Mouse (Mus musculus) Muller cell, postnatal 12 days (primary cell): ENCODE results near the gene Gm10273.
A peak's percentile ranks its signal among the peaks of the same experiment; 100 is the strongest.

Experiments used
- DNase-seq: peaks from one replicate; pipeline ENCODE4 v3.0.0-alpha.2; 2015; ENCODE audit errors: inconsistent ontology term

The Gm10273 gene

DNA sequence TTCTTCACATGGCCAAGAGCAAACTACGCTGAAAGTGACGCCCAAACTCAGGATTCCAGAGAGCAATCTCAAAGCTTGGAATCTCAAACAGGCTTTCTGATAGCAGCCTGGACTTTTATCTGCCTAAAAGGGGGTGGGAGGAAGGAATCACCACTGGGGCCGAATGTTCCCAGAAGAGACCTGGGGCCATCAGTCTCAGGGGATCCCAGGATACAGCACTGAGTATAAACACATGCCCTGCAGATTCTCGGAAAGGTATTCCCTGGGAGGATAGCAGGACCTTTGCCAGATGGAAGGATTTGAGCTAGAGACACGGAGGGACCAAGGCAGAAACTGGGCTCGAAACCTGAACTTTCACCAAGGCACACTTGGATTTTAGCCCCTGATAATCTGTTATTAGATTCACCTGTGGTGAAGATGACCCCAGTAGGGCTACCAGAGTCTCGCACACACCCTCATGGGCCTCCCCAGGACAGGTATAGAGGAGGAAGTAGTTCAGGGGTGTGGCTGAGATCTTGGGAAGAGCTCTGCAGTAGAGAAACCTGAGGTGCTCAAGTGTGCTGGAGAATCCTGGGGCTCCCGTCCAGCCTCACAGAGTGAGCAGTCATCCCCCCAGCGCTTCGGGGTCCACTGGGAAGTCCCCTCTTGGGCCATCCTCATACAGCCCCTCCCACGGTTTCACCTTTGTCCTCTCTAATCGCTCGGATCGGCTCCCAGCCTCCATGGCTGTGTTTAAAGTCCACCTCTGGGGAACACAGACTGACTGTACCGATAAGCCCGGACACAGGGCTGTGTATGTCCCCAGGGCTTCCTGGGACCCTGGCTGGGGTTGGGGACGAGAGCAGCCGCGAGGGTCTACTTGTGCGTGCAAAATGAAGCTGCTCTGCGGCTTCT is 7.7 kb downstream of the Gm10273 start, which contains the start of gene Pla2g12b:
Gene Pla2g12b, plus strand, starts transcription at position 762 of the 894 bp plus-strand sequence.
- no peak for DNase-seq

DNA sequence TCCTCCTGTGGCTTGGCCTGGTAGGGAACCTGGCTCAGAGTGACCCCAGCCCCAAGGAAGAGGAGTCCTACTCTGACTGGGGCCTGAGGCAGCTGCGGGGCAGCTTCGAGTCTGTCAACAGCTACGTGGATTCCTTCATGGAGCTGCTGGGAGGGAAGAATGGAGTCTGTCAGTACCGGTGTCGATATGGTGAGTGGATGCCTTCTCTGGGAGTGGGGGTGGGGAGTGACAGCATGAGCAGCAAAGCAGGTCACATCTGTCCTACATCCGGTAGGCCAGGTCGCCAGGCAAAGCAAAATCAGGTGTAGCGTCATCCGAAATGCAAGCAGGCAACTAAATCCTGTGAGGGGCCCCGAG is 8.3 kb downstream of the Gm10273 start:
- no peak for DNase-seq

DNA sequence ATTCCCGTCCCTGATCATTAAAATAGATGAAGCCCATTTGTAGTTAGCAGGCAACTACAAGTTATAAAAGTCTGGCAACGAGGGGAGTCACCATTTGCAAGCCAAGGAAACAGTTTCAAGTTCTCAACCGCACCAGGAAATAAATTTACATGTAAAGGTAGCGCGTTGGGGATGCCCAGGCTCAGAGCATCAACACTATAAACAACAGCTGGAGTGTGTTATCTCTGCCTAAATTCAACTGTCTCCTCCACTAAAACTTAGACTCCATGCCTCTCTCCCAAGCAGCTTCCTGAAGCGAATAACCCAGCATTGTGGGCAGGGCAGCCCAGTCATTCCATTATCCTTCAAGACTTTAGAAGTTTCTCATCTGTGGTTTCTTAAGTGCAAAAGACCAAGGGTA is 13.1 kb downstream of the Gm10273 start:
- no peak for DNase-seq

- DNase-seq = no peak
Measured at GRCm38 (mm10) chr10:59410264-59410663, 14.8 kb downstream of the Gm10273 start.

DNA sequence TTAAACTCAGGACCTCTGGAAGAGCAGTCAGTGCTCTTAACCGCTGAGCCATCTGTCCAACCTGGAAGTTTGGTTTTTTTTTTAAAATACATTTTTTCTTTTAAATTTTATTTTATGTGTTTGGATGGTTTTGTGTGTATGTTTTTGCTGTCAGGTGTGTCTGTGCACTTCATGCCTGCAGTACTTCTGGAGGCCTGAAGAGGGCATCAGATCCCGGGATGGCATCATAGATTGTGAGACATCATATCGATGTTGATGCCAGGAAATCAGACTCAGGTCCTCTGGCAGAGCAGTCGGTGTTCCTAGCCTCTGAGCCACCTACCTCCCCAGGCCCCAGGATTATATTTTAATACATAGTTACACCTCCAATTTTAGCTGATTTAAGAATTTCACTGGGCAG is 18.3 kb downstream of the Gm10273 start:
- DNase-seq = no peak

GRCm38 (mm10) chr10:59416623-59417022 is 21.2 kb downstream of the Gm10273 start:
- DNase-seq = no peak

GRCm38 (mm10) chr10:59419516-59419915 is 24.1 kb downstream of the Gm10273 start:
- DNase-seq = no peak

DNA sequence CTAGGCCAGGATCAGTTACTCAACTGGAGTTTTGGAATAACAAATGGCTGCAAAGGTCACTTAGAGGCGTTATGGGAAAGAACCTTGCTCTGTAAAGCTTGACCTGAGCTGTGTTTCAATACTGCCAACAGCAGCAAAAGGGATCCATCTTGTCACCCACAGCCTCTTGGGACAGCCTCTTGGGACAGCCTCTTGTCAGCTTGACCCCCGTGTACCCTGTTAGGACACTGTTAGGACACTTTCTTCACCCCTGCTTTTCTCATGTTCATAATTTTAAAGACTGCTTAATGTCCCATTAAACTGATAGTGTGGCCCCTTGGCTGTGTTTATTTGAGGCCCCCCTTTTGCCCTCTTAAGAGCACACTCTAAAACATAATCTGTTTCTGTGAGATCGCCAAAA is 29.0 kb downstream of the Gm10273 start:
- no peak for DNase-seq

GRCm38 (mm10) chr10:59425369-59425768 is 29.9 kb downstream of the Gm10273 start:
- no peak for DNase-seq

DNA sequence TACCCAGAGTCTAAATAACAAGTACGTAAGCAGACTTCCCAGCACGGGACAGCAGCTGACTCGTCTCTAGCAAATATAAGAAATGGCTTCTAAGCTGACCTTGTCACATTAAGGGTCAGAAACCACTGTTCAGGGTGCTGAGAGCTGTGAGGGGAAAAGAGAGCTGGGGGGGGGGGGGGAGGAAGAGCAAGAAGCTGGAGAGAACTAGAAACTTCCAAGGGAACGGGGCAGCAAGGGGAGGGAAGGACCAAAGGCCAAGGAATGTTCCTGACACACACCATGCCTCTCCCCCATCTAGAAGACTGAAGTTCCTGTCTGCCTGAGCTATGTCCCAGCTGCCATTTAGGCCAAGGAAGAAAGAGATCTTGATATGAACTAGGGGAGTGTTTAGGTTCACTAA is 30.9 kb downstream of the Gm10273 start:
- no peak for DNase-seq

DNA sequence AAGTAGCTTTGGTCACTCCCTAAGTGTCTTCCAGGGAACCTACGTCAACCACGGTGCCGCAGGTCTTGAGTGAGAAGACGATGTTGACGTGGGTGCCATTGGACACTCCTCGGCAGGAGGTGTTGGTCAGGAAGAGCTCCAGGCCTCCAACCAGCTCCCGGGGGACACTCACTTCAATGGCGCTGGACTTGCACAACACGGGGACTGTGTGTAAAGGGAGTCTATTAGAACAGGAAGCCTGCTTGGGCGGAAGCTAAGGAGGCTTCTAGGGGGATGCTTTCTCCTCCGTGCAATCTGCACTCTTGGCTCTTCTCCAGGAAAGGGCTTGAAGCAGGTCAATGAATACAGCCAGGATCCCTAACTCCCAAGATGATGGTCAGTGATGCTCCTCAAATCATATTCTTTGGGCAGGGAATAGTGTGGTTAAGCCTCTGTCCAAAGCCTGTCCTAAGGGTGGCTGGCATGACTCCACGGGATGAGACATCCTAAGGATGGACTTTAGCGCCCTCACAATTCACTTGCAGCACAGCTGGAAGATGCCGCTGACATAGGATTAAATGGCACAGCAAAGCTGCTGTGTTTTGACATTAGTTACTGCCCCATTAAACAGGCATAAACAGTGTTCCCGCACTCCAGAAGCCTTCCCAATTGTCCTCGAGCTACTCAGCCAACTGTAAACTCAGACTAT is 34.2 kb downstream of the Gm10273 start:
- DNase-seq = peak; percentile 14

DNA sequence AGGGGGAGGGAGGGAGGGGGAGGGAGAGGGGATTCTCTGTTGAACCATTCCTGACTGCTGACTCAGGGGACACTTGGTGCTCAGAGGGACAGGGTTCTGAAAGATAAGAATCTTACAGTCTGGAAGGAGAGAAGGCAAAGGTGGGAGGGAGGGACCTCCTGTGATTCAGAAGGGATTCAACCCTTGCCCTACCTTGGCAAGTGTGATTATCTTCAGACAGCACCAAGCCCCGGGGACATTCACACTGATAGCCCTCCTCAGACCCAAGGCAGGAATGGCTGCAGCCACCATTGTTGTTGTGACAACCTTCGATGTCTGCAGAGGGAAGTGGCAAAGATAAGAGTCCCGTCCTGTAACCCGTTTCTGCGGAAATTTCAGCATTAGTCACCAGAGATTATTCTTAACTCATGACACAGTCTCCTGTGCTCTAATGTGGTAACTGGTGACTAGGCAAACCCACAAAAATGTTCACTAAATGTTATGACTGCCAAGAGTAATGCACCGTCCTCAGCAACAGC is 35.3 kb downstream of the Gm10273 start:
- DNase-seq = peak; percentile 75

GRCm38 (mm10) chr10:59435746-59436145 is 40.3 kb downstream of the Gm10273 start:
- no peak for DNase-seq

DNA sequence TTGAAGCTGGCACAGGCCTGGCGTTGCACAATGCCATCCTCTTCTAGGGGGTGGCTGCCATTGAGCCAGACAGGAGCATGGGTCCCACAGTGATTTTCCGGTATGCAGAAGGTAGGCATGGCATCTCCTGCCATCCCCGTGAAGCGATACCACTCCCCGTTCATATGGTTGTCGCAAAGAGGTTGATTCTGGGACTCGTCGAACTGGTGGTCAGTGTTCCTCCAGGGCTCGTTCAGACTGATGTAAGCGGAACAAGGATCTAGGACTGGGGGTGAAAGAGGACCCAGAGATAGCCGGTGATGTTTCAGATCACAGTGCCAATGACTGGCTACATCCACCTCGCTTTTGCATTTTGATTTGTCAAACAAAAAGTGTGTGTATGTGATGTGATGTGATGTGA is 43.2 kb downstream of the Gm10273 start:
- no peak for DNase-seq

DNA sequence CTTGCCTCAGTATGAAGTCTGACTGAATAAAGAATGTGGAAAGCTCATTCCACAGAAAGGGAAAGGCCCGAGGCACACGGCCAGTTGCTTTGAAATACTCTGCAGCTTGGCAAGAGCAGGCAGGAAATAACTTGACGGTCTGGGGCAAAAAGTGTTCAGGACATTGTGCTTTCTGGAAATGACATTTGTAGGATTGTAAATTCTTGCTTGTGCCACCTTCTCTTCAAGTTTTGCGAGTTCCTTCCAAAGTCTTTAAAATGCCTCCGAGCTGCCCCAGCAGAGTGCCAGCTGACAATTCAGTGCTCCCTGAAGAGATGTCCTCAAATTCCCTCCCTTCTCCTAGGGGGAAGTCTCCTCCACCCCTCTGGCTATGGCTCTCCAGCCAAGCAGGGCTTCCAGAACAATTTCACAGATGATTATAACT is 44.1 kb downstream of the Gm10273 start:
- peak; percentile 81 for DNase-seq

DNA sequence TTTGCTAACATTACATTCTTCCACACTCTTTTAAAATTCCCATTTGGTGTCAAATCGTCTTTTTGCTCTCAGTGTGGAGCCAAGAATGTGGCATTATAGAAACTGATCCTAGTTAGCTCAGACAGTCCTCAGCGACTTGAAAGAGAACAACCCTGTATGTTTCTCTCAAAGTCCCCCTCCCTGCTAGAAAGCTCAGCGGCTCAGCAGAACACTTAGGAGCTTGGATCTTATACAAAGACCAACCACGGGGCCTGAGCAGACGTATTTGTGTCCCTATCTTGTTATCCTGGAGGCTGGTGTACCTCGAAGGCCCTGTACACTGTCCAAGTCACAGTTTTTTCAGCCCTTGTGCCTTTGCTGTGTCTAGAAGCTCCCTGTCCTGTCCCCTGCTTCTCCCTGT is 44.7 kb downstream of the Gm10273 start:
- DNase-seq = no peak

DNA sequence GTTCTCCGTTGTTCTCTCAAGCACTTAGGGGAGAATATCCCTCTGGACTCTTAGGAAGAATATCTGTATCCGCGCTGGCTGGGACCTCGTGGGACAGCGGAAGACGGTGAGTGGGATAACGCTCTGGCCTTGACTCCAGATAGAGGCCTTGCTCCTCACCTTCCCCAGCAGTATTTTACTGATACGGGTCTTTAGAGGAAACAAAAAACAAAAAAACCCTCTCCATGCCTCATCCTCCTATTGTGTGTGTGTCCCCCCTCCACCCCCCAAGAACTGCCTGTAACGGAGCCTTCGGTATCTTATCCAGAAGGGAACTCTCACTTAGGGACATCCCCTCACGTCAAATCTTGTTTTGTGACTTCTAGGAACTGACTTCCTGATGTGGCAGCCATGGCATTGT is 46.3 kb downstream of the Gm10273 start, which contains the start of gene Oit3:
Gene Oit3, minus strand, starts transcription at position 44 of the 400 bp plus-strand sequence.
- DNase-seq = no peak

DNA sequence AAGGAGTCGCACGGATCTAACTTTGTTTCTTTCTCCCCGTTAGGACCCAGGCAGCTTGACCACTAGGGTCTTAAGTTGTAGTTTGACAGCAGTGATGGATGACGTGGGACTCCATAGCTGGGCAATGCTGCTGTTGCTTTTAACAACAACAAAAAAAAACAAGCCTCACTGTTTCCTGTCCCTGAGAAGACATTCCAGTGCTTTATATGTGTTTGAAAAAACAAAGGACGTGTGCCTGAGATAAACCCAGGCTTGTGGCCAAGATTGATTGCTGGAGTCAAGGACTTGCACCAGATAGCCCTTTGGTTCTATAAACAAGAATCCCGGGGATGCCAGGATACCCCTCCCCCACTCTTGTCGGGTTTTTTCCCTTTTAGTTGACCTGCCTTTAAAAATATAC is 47.8 kb downstream of the Gm10273 start:
- DNase-seq = no peak

- DNase-seq = no peak
Measured at GRCm38 (mm10) chr10:59444106-59444505, 48.7 kb downstream of the Gm10273 start.

- DNase-seq = no peak
Measured at GRCm38 (mm10) chr10:59444635-59445034, 49.2 kb downstream of the Gm10273 start.
